Mouse (Mus musculus) liver, adult 2 months (tissue): Measurements from ENCODE around the gene Cpne6.

ENCODE experiments used
- CTCF ChIP-seq: fragments of 200-500 bp; IDR thresholded peaks from 2 replicates; pipeline ENCODE4 v1.5.1; 2011; ENCODE audit warnings: low read depth, low read length, control low read depth
- POLR2A ChIP-seq: fragments of 200-500 bp; IDR thresholded peaks from 2 replicates; pipeline ENCODE4 v1.6.1; 2011; ENCODE audit warnings: low read length, control low read depth; ENCODE audit not compliant: insufficient read depth; ENCODE audit errors: extremely low read depth

GRCm38 (mm10) chr14:55554635-55555034 lies 44.4 kb downstream of the Cpne6 start:
- no peak for TF ChIP-seq CTCF
- no peak for TF ChIP-seq POLR2A
